Mouse (Mus musculus) myocyte (in vitro differentiated cells): Measurements from ENCODE around the gene Nr1i3.

ENCODE experiments used
- CEBPB ChIP-seq: IDR thresholded peaks from 2 replicates; pipeline ENCODE4 v1.6.1; 2011; ENCODE audit warnings: mild to moderate bottlenecking, moderate library complexity; ENCODE audit not compliant: poor library complexity, insufficient read depth, severe bottlenecking
- E2F4 ChIP-seq: IDR thresholded peaks from one replicate; pipeline ENCODE4 v1.6.1; 2011; ENCODE audit warnings: mild to moderate bottlenecking, control low read depth, moderate library complexity; ENCODE audit not compliant: insufficient read depth
- MAX ChIP-seq: IDR thresholded peaks from one replicate; pipeline ENCODE4 v1.6.1; 2011; ENCODE audit warnings: low read depth, mild to moderate bottlenecking, control low read depth
- MYOD1 ChIP-seq, 3 experiments: IDR thresholded peaks; one replicate each; pipeline ENCODE4 v1.6.1; 2011; ENCODE audit warnings: control low read depth in 2 of 3, low read depth in 2 of 3, mild to moderate bottlenecking in 2 of 3, moderate library complexity in 1 of 3; ENCODE audit not compliant: insufficient read length in 2 of 3, control insufficient read depth in 1 of 3
- MYOG ChIP-seq, 3 experiments: IDR thresholded peaks; one replicate each; pipeline ENCODE4 v1.6.1; 2011; ENCODE audit warnings: control low read depth in 2 of 3, low read depth in 2 of 3, mild to moderate bottlenecking in 2 of 3; ENCODE audit not compliant: insufficient read length in 2 of 3, control insufficient read depth in 1 of 3, insufficient read depth in 1 of 3
- POLR2A ChIP-seq: IDR thresholded peaks from one replicate; pipeline ENCODE4 v1.6.1; 2011; ENCODE audit warnings: low read depth, mild to moderate bottlenecking, control low read depth, moderate library complexity; ENCODE audit not compliant: insufficient read length
- POLR2AphosphoS2 ChIP-seq: IDR thresholded peaks from one replicate; pipeline ENCODE4 v1.6.1; 2011; ENCODE audit warnings: low read depth, control low read depth; ENCODE audit not compliant: insufficient read length
- SRF ChIP-seq: IDR thresholded peaks from one replicate; pipeline ENCODE4 v1.6.1; 2011; ENCODE audit warnings: low read depth; ENCODE audit not compliant: control insufficient read depth, insufficient read length
- TCF12 ChIP-seq: IDR thresholded peaks from one replicate; pipeline ENCODE4 v1.6.1; 2011; ENCODE audit warnings: mild to moderate bottlenecking, control low read depth; ENCODE audit not compliant: poor library complexity, insufficient read depth, severe bottlenecking
- TCF3 ChIP-seq: IDR thresholded peaks from one replicate; pipeline ENCODE4 v1.6.1; 2011; ENCODE audit warnings: low read depth, control low read depth; ENCODE audit not compliant: insufficient read length
- USF1 ChIP-seq: IDR thresholded peaks from one replicate; pipeline ENCODE4 v1.6.1; 2011; ENCODE audit warnings: low read depth, mild to moderate bottlenecking, control low read depth, moderate library complexity

GRCm38 (mm10) chr1:171193911-171194830 lies 19.6 kb upstream of the Nr1i3 start:
- TF ChIP-seq USF1, result no peak
- TF ChIP-seq MAX, result no peak
- TF ChIP-seq E2F4, result no peak
- TF ChIP-seq POLR2A, result no peak
- no peak for TF ChIP-seq MYOG (IDR thresholded peaks at IDR 0.05; ENCODE audit: control insufficient read depth in 1 of 3, insufficient read depth in 1 of 3, insufficient read length in 2 of 3, low read depth in 2 of 3)
- TF ChIP-seq TCF12, result no peak
- no peak for TF ChIP-seq MYOD1 (IDR thresholded peaks at IDR 0.05; ENCODE audit: control insufficient read depth in 1 of 3, insufficient read length in 2 of 3, low read depth in 2 of 3)
- TF ChIP-seq SRF, result no peak
- no peak for TF ChIP-seq POLR2AphosphoS2
- no peak for TF ChIP-seq CEBPB
- no peak for TF ChIP-seq TCF3
